Mouse (Mus musculus): ENCODE results near the gene Coro2b. TPM values are rescaled to one million over a fixed set of nuclear protein-coding genes. Genes with fewer than 3 reads are reported as not detected.

Gene Coro2b
- polyA plus RNA-seq, 1 experiment from 2014 or later = 44.9 TPM

GRCm38 (mm10) chr9:62389735-62390134, 147.1 kb downstream of the Coro2b start:
- Histone ChIP-seq H3K4me2 (ENCODE audit: low read length) (no peak overlapping the region), H3K36me3 (ENCODE audit: control insufficient read depth, insufficient read depth) (no peaks in the 10 kb centered on the region), H3K4me3 (replicated peaks; ENCODE audit: low read length) (no peak overlapping the region), H3K9me3 (ENCODE audit: control insufficient read depth, low read length) (no peaks in the 10 kb centered on the region), H3K9ac (replicated peaks; ENCODE audit: low read depth, low read length) (no peak overlapping the region), H3K27me3 (replicated peaks; ENCODE audit: control insufficient read depth, insufficient read depth, low read length) (no peaks in the 10 kb centered on the region), H3K4me1 (replicated peaks; ENCODE audit: control insufficient read depth, insufficient read depth, low read length) (no peaks in the 10 kb centered on the region), H3K27ac (ENCODE audit: low read length) (no peak overlapping the region)
- WGBS = 55% methylated on average over 9 of the region's 9 CpGs
- ATAC-seq = no peak

- no peaks in the 10 kb centered on the region for H3K27me3 ChIP-seq (replicated peaks; ENCODE audit: control insufficient read depth, insufficient read depth, low read length)
- 87% methylated on average over 4 of the region's 4 CpGs for WGBS
- H3K9ac ChIP-seq (replicated peaks; ENCODE audit: low read depth, low read length) = no peak overlapping the region
- H3K27ac ChIP-seq (ENCODE audit: low read length) = no peak overlapping the region
- no peaks in the 10 kb centered on the region for H3K4me1 ChIP-seq (replicated peaks; ENCODE audit: control insufficient read depth, insufficient read depth, low read length)
- H3K9me3 ChIP-seq (ENCODE audit: control insufficient read depth, low read length) = no peaks in the 10 kb centered on the region
- no peak overlapping the region for H3K4me3 ChIP-seq (replicated peaks; ENCODE audit: low read length)
- H3K36me3 ChIP-seq (ENCODE audit: control insufficient read depth, insufficient read depth) = no peaks in the 10 kb centered on the region
- no peak overlapping the region for H3K4me2 ChIP-seq (ENCODE audit: low read length)
- no peak for ATAC-seq
These were observed 150.9 kb downstream of the Coro2b start for GRCm38 (mm10) chr9:62385727-62386518.

- Histone ChIP-seq H3K9me3 (ENCODE audit: control insufficient read depth, low read length) (no peaks in the 10 kb centered on the region), H3K4me3 (replicated peaks; ENCODE audit: low read length) (no peak overlapping the region), H3K4me1 (replicated peaks; ENCODE audit: control insufficient read depth, insufficient read depth, low read length) (no peaks in the 10 kb centered on the region), H3K9ac (replicated peaks; ENCODE audit: low read depth, low read length) (no peak overlapping the region), H3K27me3 (replicated peaks; ENCODE audit: control insufficient read depth, insufficient read depth, low read length) (no peaks in the 10 kb centered on the region), H3K36me3 (ENCODE audit: control insufficient read depth, insufficient read depth) (peaks cover 2% of the 10 kb centered on the region; the same call in 1 of the 2 replicates), H3K27ac (ENCODE audit: low read length) (no peak overlapping the region), H3K4me2 (ENCODE audit: low read length) (no peak overlapping the region)
- ATAC-seq = no peak
- WGBS = 91% methylated on average over 6 of the region's 6 CpGs
These were observed 151.8 kb downstream of the Coro2b start for GRCm38 (mm10) chr9:62385062-62385461.

- Histone ChIP-seq H3K4me2 (ENCODE audit: low read length) (no peak overlapping the region), H3K4me1 (replicated peaks; ENCODE audit: control insufficient read depth, insufficient read depth, low read length) (no peaks in the 10 kb centered on the region), H3K9me3 (ENCODE audit: control insufficient read depth, low read length) (no peaks in the 10 kb centered on the region), H3K4me3 (replicated peaks; ENCODE audit: low read length) (no peak overlapping the region), H3K27me3 (replicated peaks; ENCODE audit: control insufficient read depth, insufficient read depth, low read length) (no peaks in the 10 kb centered on the region), H3K9ac (replicated peaks; ENCODE audit: low read depth, low read length) (no peak overlapping the region), H3K36me3 (ENCODE audit: control insufficient read depth, insufficient read depth) (peaks cover 13% of the 10 kb centered on the region), H3K27ac (ENCODE audit: low read length) (no peak overlapping the region)
- WGBS = 61% methylated on average over 10 of the region's 10 CpGs
- 0 out of 2 replicates have a peak, but pooled peaks have one; percentile 28 for ATAC-seq
These were observed 154.2 kb downstream of the Coro2b start for GRCm38 (mm10) chr9:62382519-62383084.

- no peaks in the 10 kb centered on the region for H3K9me3 ChIP-seq (ENCODE audit: control insufficient read depth, low read length)
- WGBS = 64% methylated on average over 8 of the region's 8 CpGs
- H3K4me1 ChIP-seq (replicated peaks; ENCODE audit: control insufficient read depth, insufficient read depth, low read length) = no peaks in the 10 kb centered on the region
- no peak overlapping the region for H3K9ac ChIP-seq (replicated peaks; ENCODE audit: low read depth, low read length)
- no peak overlapping the region for H3K4me3 ChIP-seq (replicated peaks; ENCODE audit: low read length)
- peaks cover 13% of the 10 kb centered on the region for H3K36me3 ChIP-seq (ENCODE audit: control insufficient read depth, insufficient read depth)
- H3K27ac ChIP-seq (ENCODE audit: low read length) = no peak overlapping the region
- no peak overlapping the region for H3K4me2 ChIP-seq (ENCODE audit: low read length)
- no peaks in the 10 kb centered on the region for H3K27me3 ChIP-seq (replicated peaks; ENCODE audit: control insufficient read depth, insufficient read depth, low read length)
- no peak for ATAC-seq
These were observed 155.4 kb downstream of the Coro2b start for GRCm38 (mm10) chr9:62381402-62381913.

- Histone ChIP-seq H3K4me1 (replicated peaks; ENCODE audit: control insufficient read depth, insufficient read depth, low read length) (no peaks in the 10 kb centered on the region), H3K27me3 (replicated peaks; ENCODE audit: control insufficient read depth, insufficient read depth, low read length) (no peaks in the 10 kb centered on the region), H3K4me3 (replicated peaks; ENCODE audit: low read length) (no peak overlapping the region), H3K4me2 (ENCODE audit: low read length) (no peak overlapping the region), H3K27ac (ENCODE audit: low read length) (no peak overlapping the region), H3K36me3 (ENCODE audit: control insufficient read depth, insufficient read depth) (peaks cover 13% of the 10 kb centered on the region), H3K9me3 (ENCODE audit: control insufficient read depth, low read length) (no peaks in the 10 kb centered on the region), H3K9ac (replicated peaks; ENCODE audit: low read depth, low read length) (no peak overlapping the region)
- 69% methylated on average over 5 of the region's 5 CpGs for WGBS
- no peak for ATAC-seq
These were observed 156.5 kb downstream of the Coro2b start for GRCm38 (mm10) chr9:62380351-62380750.

GRCm38 (mm10) chr9:62377897-62378296, 158.9 kb downstream of the Coro2b start:
- WGBS = 87% methylated on average over 10 of the region's 10 CpGs
- no peak for ATAC-seq
- H3K36me3 ChIP-seq (ENCODE audit: control insufficient read depth, insufficient read depth) = peaks cover 19% of the 10 kb centered on the region

GRCm38 (mm10) chr9:62374276-62374675, 162.6 kb downstream of the Coro2b start:
- Histone ChIP-seq H3K4me1 (replicated peaks; ENCODE audit: control insufficient read depth, insufficient read depth, low read length) (peaks cover 9% of the 10 kb centered on the region), H3K27ac (ENCODE audit: low read length) (no peak overlapping the region), H3K9ac (replicated peaks; ENCODE audit: low read depth, low read length) (no peak overlapping the region), H3K27me3 (replicated peaks; ENCODE audit: control insufficient read depth, insufficient read depth, low read length) (no peaks in the 10 kb centered on the region), H3K4me2 (ENCODE audit: low read length) (no peak overlapping the region), H3K36me3 (ENCODE audit: control insufficient read depth, insufficient read depth) (peaks cover 17% of the 10 kb centered on the region), H3K4me3 (replicated peaks; ENCODE audit: low read length) (no peak overlapping the region), H3K9me3 (ENCODE audit: control insufficient read depth, low read length) (no peaks in the 10 kb centered on the region)
- WGBS = 77% methylated on average over 3 of the region's 3 CpGs
- ATAC-seq = no peak

More at GRCm38 (mm10) chr9:62377897-62378296, 158.9 kb downstream of the Coro2b start:
- no peak overlapping the region for H3K9ac ChIP-seq (replicated peaks; ENCODE audit: low read depth, low read length)
- H3K4me1 ChIP-seq (replicated peaks; ENCODE audit: control insufficient read depth, insufficient read depth, low read length) = no peaks in the 10 kb centered on the region
- no peaks in the 10 kb centered on the region for H3K27me3 ChIP-seq (replicated peaks; ENCODE audit: control insufficient read depth, insufficient read depth, low read length)
- no peak overlapping the region for H3K27ac ChIP-seq (ENCODE audit: low read length)
- H3K4me3 ChIP-seq (replicated peaks; ENCODE audit: low read length) = no peak overlapping the region
- no peaks in the 10 kb centered on the region for H3K9me3 ChIP-seq (ENCODE audit: control insufficient read depth, low read length)
- no peak overlapping the region for H3K4me2 ChIP-seq (ENCODE audit: low read length)

GRCm38 (mm10) chr9:62373222-62374123, 163.4 kb downstream of the Coro2b start:
- no peak for ATAC-seq
- H3K36me3 ChIP-seq (ENCODE audit: control insufficient read depth, insufficient read depth) = peaks cover 15% of the 10 kb centered on the region

More at GRCm38 (mm10) chr9:62373222-62374123, 163.4 kb downstream of the Coro2b start:
- WGBS = 72% methylated on average over 18 of the region's 18 CpGs
- Histone ChIP-seq H3K4me3 (replicated peaks; ENCODE audit: low read length) (no peak overlapping the region), H3K27me3 (replicated peaks; ENCODE audit: control insufficient read depth, insufficient read depth, low read length) (no peaks in the 10 kb centered on the region), H3K9ac (replicated peaks; ENCODE audit: low read depth, low read length) (no peak overlapping the region), H3K4me2 (ENCODE audit: low read length) (no peak overlapping the region), H3K9me3 (ENCODE audit: control insufficient read depth, low read length) (no peaks in the 10 kb centered on the region), H3K27ac (ENCODE audit: low read length) (no peak overlapping the region), H3K4me1 (replicated peaks; ENCODE audit: control insufficient read depth, insufficient read depth, low read length) (peaks cover 12% of the 10 kb centered on the region)
